Mouse (Mus musculus) ES-E14 (cell line): ENCODE data around the gene Sec14l5. TPM values are rescaled to one million over a fixed set of nuclear protein-coding genes. Genes with fewer than 3 reads are reported as not detected.

ENCODE experiments used
- DNase-seq: peaks from one replicate; pipeline ENCODE4 v3.0.0-alpha.2; 2013; ENCODE audit warnings: low read depth, low spot score
- H3K27ac ChIP-seq: 2 replicates; pipeline ENCODE4 v1.5.1; 2012; ENCODE audit warnings: low read depth, mild to moderate bottlenecking, low read length, moderate library complexity, mixed read lengths; ENCODE audit not compliant: poor library complexity, insufficient read depth, severe bottlenecking
- H3K36me3 ChIP-seq: 2 replicates; pipeline ENCODE4 v1.6.1; 2012; ENCODE audit warnings: mild to moderate bottlenecking, low read length, moderate library complexity, mixed read lengths; ENCODE audit not compliant: control insufficient read depth, poor library complexity, insufficient read depth, severe bottlenecking
- H3K4me1 ChIP-seq, 2 experiments: fragments of 150-350 bp in 1 of 2; sonication (generic) in 1 of 2; 2 replicates each; pipeline ENCODE4 v1.6.1; 2012; ENCODE audit warnings: low read length in 2 of 2, mild to moderate bottlenecking in 1 of 2, mixed read lengths in 1 of 2; ENCODE audit not compliant: control insufficient read depth in 2 of 2, insufficient read depth in 2 of 2, poor library complexity in 1 of 2
- H3K4me3 ChIP-seq, 2 experiments: fragments of 150-350 bp in 1 of 2; sonication (generic) in 1 of 2; 2 replicates each; pipeline ENCODE4 v1.5.1; 2012; ENCODE audit warnings: low read length in 2 of 2, low read depth in 1 of 2, mild to moderate bottlenecking in 1 of 2, mixed read lengths in 1 of 2; ENCODE audit not compliant: insufficient read depth in 1 of 2, poor library complexity in 1 of 2, severe bottlenecking in 1 of 2
- H3K9ac ChIP-seq: 2 replicates; pipeline ENCODE4 v1.6.1; 2012; ENCODE audit warnings: low read depth, mild to moderate bottlenecking, low read length, mixed read lengths; ENCODE audit not compliant: poor library complexity, insufficient read depth, severe bottlenecking
- H3K9me3 ChIP-seq: fragments of 150-350 bp; sonication (generic); 2 replicates; pipeline ENCODE4 v1.6.1; 2012; ENCODE audit warnings: low read depth, mild to moderate bottlenecking, low read length; ENCODE audit not compliant: control insufficient read depth, insufficient read depth
- CHD2 ChIP-seq: IDR thresholded peaks from 2 replicates; pipeline ENCODE4 v1.6.1; 2014; ENCODE audit warnings: mild to moderate bottlenecking, low read depth, low read length, inconsistent platforms
- HCFC1 ChIP-seq: IDR thresholded peaks from 2 replicates; pipeline ENCODE4 v1.6.1; 2012; ENCODE audit warnings: low read length, inconsistent platforms, borderline replicate concordance; ENCODE audit not compliant: insufficient read depth
- MAFK ChIP-seq: IDR thresholded peaks from 2 replicates; pipeline ENCODE4 v1.6.1; 2014; ENCODE audit warnings: mild to moderate bottlenecking, low read depth, low read length, inconsistent platforms; ENCODE audit not compliant: insufficient read depth
- ZC3H11A ChIP-seq: IDR thresholded peaks from 2 replicates; pipeline ENCODE4 v1.6.1; 2012; ENCODE audit warnings: low read depth, mild to moderate bottlenecking, inconsistent platforms, low read length, borderline replicate concordance
- ZNF384 ChIP-seq: IDR thresholded peaks from 2 replicates; pipeline ENCODE4 v1.6.1; 2012; ENCODE audit warnings: low read depth, low read length, inconsistent platforms
- in situ Hi-C, 2 experiments: fragments of 600-800 bp; cut with MboI; formaldehyde crosslinking; loops; one replicate each; pipeline ENCODE4 v1.15.1; 2025; ENCODE audit warnings: low sequenced_read_pairs in 2 of 2, inconsistent platforms in 1 of 2; ENCODE audit not compliant: unreplicated experiment in 2 of 2
- total RNA-seq: library from RNA; depleted of rRNA; stranded (reverse); fragments of 300-350 nt; gene quantifications from 2 replicates; pipeline ENCODE4 v1.2.3, GENCODE M21; 2012

Gene Sec14l5
- total RNA-seq, 1 experiment = 1.3 TPM

DNA sequence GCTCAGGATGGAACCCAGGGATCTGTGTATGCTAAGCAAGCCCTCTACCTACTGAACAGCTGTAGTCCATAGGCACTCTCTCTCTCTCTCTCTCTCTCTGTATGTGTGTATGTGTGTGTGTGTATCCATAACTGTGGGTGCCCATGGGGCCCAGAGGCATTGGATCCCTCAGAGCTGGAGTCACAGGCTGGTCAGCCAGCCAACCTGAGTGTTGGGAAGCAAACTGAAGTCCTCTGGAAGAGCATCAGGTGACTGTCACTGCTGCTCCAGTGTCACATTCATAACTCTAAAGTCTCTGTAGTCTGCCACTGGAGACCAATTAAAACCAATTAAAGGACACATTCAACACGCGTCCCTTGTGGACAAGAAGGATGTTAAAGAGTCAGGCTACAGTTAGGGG is 9.6 kb downstream of the Sec14l5 start:
- no peaks in the 10 kb centered on the region for H3K36me3 ChIP-seq
- H3K9me3 ChIP-seq = no peaks in the 10 kb centered on the region
- in situ Hi-C loops = no loop called here
- H3K9ac ChIP-seq = no peak overlapping the region
- no peak for TF ChIP-seq CHD2
- no peak for TF ChIP-seq ZC3H11A
- no peak for TF ChIP-seq HCFC1
- TF ChIP-seq ZNF384 = no peak
- TF ChIP-seq MAFK = no peak
- DNase-seq = no peak
- H3K4me1 ChIP-seq = peaks cover 0 to 5% of the 10 kb centered on the region in 2 experiments; a peak in 1 of 4 replicates
- H3K27ac ChIP-seq = no peak overlapping the region
- no peak overlapping the region for H3K4me3 ChIP-seq

DNA sequence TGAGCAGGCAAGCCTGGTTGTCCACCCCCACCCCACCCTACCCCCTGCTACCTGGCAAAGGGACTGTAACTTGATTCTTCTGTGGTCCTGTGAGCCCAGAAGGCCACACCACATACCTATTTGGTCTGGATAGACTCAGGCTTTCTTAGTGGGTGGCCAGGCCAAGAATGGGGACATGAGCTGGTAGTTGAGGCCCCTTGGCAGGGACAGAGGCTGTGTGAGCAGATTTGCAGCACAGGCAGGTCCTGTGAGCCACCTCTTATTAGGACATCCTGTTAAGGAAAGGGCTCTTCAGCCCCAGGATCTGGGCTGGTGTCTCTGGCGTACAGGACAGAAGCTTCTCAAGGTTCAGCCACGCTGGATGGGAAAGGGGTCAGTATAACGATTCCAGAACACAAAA is 10.2 kb downstream of the Sec14l5 start:
- no peak for DNase-seq
- Histone ChIP-seq H3K36me3 (no peaks in the 10 kb centered on the region), H3K4me3 (no peak overlapping the region), H3K9me3 (no peaks in the 10 kb centered on the region), H3K9ac (no peak overlapping the region), H3K4me1 (peaks cover 0 to 5% of the 10 kb centered on the region in 2 experiments; a peak in 1 of 4 replicates), H3K27ac (no peak overlapping the region)
- in situ Hi-C loops = no loop called here
- TF ChIP-seq MAFK = no peak
- no peak for TF ChIP-seq HCFC1
- no peak for TF ChIP-seq ZC3H11A
- no peak for TF ChIP-seq CHD2
- no peak for TF ChIP-seq ZNF384

GRCm38 (mm10) chr16:5159248-5159647 is 12.3 kb downstream of the Sec14l5 start:
- H3K4me3 ChIP-seq = no peak overlapping the region

DNA sequence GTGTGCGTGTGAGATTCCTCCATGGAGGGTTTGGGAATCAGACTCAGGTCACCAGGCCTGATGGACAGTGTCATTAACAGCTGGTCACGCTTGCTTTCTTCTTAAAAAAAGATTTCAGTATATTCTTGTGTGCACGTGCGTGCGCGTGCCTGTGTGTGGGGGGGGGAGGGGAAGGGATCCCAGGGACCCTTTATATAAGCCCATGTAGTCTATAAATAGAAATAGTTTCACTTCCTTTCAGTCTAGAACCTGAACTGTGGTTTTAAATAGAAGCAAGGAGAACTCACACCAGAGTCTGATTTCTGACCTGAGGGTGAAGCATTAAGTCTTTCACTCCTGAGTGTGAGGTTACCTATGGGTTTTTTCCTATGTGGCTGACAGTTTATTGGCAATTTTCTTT is 17.4 kb downstream of the Sec14l5 start:
- H3K27ac ChIP-seq = no peak overlapping the region

More at GRCm38 (mm10) chr16:5159248-5159647, 12.3 kb downstream of the Sec14l5 start:
- H3K27ac ChIP-seq = no peak overlapping the region
- H3K36me3 ChIP-seq = no peaks in the 10 kb centered on the region
- DNase-seq = no peak
- H3K9ac ChIP-seq = no peak overlapping the region
- no peak for TF ChIP-seq ZNF384
- no peak for TF ChIP-seq CHD2
- TF ChIP-seq MAFK = no peak
- no peak for TF ChIP-seq ZC3H11A
- TF ChIP-seq HCFC1 = no peak
- in situ Hi-C loops = no loop called here
- peaks cover 0 to 5% of the 10 kb centered on the region in 2 experiments; a peak in 1 of 4 replicates for H3K4me1 ChIP-seq
- H3K9me3 ChIP-seq = no peaks in the 10 kb centered on the region

More for the DNA sequence above, 17.4 kb downstream of the Sec14l5 start:
- TF ChIP-seq ZC3H11A = no peak
- no peak for TF ChIP-seq MAFK
- no peak for TF ChIP-seq ZNF384
- TF ChIP-seq CHD2 = no peak
- TF ChIP-seq HCFC1 = no peak
- no peaks in the 10 kb centered on the region for H3K36me3 ChIP-seq
- H3K4me1 ChIP-seq = peaks cover 0 to 4% of the 10 kb centered on the region in 2 experiments; a peak in 1 of 4 replicates
- H3K4me3 ChIP-seq = no peak overlapping the region
- DNase-seq = no peak
- no peak overlapping the region for H3K9ac ChIP-seq
- in situ Hi-C loops = no loop called here
- H3K9me3 ChIP-seq = no peaks in the 10 kb centered on the region
